Mouse (Mus musculus) embryo, embryonic 9.5 days (tissue): ENCODE data around the gene Sprn.
"Not testable (repeated sequence)": the region's sequence is repeated elsewhere in the genome, so short reads cannot be mapped to it uniquely, and the experiment has no call there.

Source experiments
- DNase-seq: peaks from one replicate; pipeline ENCODE4 v3.0.0-alpha.2; 2017; ENCODE audit errors: extremely low spot score

Sprn gene

DNA sequence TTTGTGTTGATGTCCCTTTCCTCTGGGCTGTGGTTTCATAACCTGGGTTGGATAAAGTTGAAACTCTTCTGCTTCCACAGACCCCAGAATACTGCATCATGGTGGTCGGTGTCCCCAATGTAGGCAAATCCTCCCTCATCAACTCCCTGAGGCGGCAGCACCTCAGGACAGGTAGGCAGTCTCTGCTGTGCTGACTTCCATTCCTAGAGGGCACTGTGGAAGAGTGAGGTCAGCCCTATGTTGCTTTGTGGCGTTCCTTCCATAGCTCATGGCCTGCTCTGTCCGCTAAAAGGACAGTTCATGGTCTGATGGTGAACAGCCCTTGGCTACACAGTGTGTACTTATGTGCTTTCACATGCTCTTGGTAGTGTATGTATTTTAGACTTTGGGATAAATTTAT lies 10.1 kb downstream of the Sprn start:
- no peak for DNase-seq

DNA sequence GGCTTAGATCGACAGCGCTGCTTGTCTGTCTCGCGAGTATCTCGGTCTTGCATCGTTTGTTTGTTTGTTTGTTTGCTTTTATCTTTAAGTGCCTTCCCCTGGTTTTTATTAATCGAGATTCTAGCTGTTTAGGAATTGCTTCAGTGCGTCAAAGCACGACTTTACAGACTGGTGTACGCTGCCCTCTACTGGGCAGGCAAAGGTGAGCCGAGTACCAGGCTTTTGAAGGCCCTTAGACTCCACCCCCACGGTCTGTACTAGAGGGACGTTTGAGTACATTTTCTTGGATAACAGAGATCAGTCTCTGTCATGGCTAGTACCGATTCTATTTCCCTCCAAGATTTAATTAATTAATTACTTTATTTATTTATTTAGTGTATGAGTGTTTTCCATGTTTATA lies 13.3 kb downstream of the Sprn start:
- DNase-seq, result peak; percentile 47

DNA sequence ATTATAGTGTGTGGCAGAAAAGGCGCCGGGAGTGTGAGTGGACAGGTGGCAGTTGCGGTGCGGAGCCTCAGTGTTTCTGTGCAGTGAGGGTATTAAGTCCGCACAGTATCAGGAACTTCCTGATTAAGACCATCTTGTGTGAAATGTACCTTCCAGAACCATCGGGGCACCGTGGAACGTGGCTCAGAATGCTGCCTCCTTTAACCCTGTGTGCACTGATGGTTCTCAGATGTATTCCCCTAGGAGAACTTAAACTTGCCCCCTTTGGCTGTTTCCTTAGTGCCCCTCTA lies 16.7 kb downstream of the Sprn start:
- no peak for DNase-seq

DNA sequence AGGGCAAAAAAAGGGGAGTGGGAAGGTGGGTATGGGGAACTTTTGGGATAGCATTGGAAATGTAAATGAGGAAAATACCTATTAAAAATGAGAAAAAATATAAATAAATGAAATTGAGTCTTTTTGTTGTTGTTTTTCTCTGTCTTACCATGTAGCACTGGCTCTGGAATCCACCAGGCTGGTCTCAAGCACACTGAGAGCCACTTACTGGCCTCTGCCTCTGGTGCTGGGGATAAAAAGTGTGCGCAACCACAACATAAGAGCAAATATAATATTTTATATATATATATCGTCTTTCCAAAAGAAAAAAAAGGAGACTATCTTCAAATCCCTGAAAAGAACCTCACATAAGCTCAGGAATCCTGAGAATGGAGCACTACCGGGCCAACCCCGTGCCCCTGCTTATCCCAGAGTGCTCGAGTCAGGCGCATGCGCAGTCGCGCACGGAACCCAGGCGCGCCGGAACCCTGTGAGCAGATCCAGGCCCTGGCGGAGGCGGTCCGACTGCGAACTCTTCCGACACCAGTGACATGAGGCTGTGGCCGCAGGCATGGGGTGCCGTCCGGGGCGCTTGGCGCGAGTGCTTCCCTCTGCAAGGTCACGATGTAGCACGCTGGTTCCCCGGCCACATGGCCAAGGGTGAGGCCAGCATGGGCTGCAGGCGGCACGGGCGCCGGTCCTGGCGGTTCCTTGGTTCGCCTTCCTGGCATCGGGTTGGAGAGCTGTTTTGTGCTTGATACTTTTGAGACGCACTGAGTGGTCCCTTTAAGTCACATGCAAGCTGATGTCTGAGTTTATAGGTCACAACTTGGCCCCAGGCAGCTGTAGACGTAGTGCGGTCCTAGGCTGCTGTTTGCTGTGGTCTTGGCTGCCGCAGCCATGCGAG lies 17.3 kb downstream of the Sprn start, which contains the start of gene Mtg1:
Gene Mtg1, plus strand, starts transcription at position 430 of the 886 bp plus-strand sequence.
- peak; percentile 95 for DNase-seq

GRCm38 (mm10) chr7:140135106-140135770 lies 19.4 kb downstream of the Sprn start:
- no peak for DNase-seq

- DNase-seq, result not testable (repeated sequence)
Measured at GRCm38 (mm10) chr7:140134033-140134432, 20.6 kb downstream of the Sprn start.

DNA sequence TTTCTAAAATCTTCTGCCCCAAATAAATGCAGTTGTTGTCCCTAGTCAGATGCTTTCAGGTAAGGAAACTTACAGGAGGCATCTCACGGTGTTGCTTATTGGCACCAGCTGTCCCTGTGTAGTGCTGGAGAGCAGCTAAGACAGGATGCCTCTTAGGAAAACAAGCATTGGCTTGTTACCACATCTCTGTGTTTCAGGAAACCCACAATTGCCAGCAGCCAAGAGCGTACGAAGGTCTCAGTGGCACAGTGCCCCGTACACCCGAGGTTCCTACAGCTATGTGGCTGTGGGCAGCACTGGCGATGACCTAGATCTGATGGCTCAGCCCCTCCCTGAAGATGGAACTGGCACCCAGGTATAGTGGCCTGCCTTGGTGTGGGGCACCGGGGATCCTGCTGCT lies 22.5 kb downstream of the Sprn start:
- not testable (repeated sequence) for DNase-seq

DNA sequence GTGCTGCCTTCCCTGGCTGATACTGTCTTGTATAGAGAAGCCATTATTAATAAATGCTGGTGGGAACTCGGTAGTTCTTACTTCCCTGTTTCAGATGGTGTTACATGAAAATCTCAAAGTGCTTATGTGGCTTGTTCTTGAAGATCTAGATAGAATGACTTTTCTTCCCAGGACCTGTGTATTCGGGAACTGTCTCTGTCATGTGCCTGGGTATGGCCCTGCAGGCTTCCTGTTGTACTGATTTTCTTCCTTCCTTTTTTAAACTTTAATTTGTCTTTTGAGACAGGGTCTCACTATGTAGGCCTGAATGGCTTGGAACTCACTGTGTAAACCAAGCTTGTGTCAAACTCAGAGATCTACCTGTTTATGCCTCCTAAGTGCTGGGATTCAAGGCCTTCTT lies 26.8 kb downstream of the Sprn start:
- DNase-seq, result no peak

DNA sequence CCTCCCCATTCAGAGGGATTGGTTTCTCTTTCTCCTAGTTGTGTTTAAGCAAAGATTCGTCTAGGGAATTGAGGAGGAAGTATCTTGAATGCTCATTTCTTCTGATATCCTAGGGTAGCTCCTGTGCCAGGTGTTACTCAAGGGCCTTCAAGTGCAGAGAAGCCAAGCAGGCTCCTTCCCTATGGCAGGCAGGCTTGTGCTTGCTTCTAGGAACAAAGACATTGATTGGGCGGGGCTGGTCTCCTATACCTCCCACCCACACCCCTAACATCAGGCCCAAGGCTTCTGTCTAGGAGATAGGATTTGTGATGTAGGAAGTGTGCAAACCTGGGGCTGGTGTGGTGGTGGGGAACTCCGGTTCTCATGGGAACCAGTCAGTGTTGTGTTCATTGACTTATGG lies 27.7 kb downstream of the Sprn start:
- DNase-seq, result no peak

DNA sequence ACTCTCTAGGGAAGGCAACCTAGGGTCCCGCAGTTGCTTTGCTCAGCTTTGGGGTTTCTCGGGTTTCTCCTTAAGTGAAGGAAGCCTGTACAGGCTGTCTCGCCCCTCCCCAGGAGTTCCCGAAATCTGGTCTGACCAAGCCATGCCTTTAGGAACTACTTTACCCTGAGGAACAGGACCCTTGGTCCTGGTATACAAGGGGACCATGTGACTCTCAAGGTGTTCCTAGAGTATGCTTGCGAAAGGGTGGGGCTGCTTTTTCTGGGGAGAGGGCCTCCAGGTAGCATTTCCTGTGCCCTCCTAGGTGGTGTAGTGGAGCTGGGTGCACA lies 28.7 kb downstream of the Sprn start:
- DNase-seq, result no peak

DNA sequence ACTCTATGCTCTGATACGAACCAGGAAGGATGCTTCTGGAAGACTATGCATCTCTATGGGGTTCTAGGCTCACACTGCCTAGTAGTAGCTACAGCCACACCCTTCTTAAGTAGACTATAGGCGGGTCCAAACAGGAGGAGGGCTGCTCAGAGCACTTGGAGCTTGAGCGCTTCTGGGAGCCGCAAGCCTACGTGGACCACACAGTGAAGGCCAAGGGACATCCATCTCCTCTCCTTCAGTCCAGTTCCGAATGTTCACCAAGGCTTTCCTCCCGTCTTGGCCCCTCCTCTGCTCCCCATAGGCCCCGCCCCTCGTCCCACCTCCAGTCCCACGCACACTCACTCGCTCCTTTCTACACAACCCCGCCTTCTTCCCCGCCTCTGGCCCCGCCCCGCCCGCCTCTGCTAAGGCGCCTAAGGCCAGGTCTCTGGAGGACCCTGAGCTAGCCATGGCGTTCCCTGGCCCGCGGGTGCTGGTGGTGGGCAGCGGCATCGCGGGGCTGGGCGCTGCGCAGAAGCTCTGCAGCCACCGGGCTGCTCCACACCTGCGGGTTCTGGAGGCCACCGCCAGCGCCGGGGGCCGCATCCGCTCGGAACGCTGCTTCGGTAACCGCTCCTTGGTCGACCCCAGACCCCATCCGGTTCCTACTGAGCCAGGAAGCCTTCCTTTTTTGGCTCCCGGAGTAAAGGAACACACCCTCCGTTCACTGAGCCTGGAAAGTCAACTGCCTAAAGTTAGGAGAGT lies 29.2 kb downstream of the Sprn start:
- peak; percentile 97 for DNase-seq

GRCm38 (mm10) chr7:140124382-140124781 lies 30.3 kb downstream of the Sprn start:
- DNase-seq, result no peak

DNA sequence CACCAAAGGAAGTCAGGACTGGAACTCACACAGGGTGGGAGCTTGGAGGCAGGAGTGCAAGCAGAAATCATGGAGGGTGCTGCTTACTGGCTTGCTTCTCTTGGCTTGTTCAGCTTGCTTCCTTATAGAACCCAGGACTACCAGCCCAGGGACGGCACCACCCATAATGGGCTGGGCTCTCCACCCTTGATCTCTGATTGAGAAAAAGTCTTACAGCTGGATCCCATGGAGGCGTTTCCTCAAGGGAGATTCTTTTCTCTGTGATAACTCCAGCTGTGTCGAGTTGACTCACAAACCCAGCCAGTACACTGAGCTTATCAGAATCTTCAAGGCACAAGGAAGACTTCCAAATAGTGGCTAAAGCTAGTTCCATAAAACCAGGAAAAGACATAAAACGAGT lies 31.9 kb downstream of the Sprn start:
- no peak for DNase-seq

GRCm38 (mm10) chr7:140121338-140121910 lies 33.3 kb downstream of the Sprn start:
- no peak for DNase-seq

GRCm38 (mm10) chr7:140120484-140120883 lies 34.2 kb downstream of the Sprn start:
- DNase-seq, result no peak

- DNase-seq, result peak; percentile 86
Measured at GRCm38 (mm10) chr7:140116329-140117054, 38.2 kb downstream of the Sprn start, which contains the start of gene Echs1. Echs1 (minus strand) TSS chr7:140116476.

GRCm38 (mm10) chr7:140115583-140116328 lies 38.9 kb downstream of the Sprn start, which contains the start of gene Paox:
Paox (plus strand) TSS chr7:140115799.
- peak; percentile 42 for DNase-seq

DNA sequence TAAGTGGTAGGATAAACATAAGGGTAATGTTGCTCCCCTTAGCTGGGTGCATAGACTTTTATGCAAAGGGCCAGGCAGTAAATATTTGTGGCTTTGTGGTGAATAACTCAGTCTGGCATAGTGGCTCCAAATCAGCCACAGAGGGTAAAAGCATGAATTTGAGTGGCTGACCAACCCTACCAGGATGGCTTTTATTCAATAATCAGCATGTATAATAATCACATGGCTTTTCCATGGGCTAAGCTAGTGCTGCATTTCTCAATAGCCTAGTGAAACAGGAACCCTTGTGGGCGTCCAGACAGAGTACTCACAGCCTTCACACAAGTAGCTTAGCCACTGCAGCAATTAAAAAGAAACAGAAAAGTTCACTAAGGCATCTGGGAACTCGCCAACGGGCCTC lies 42.7 kb downstream of the Sprn start:
- DNase-seq, result no peak

DNA sequence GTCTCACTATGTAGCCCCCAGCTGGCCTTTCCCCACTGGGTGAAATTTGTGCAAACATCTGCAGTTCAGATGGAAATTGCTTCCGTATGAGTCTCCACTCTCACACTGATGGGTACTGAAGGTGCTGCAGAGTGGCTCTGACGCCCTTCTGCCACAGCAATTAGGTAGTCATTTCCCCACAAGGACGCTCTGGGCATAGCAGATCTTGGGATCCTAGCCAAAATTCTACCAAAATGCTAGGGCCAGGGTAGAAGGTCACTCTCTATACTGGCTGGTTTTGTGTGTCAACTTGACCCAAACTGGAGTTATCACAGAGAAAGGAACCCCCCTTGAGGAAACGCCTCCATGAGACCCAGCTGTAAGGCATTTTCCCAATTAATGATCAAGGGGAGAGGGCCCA lies 50.7 kb downstream of the Sprn start:
- no peak for DNase-seq

GRCm38 (mm10) chr7:140101993-140102860 lies 52.5 kb downstream of the Sprn start, which contains the start of gene Fuom:
Fuom (minus strand) TSS chr7:140102441.
- DNase-seq, result peak; percentile 75
